Mouse (Mus musculus) hindbrain, embryonic 15.5 days (tissue): ENCODE data around the gene Prrx1. TPM values are rescaled to one million over a fixed set of nuclear protein-coding genes. Genes with fewer than 3 reads are reported as not detected.

Source experiments
- ATAC-seq: fragments of 200-750 bp; cut with Nextera tagmentation; 2 replicates; pipeline ENCODE4 v1.8.0; 2017; ENCODE audit warnings: low read depth, moderate number of reproducible peaks, moderate TSS enrichment; ENCODE audit not compliant: low FRiP score
- H3K27ac ChIP-seq: fragments of 300-500 bp; sonication (generic); replicated peaks from 2 replicates; pipeline ENCODE4 v1.5.1; 2015; ENCODE audit warnings: mild to moderate bottlenecking, inconsistent platforms
- H3K27me3 ChIP-seq: fragments of 300-500 bp; sonication (generic); 2 replicates; pipeline ENCODE4 v1.6.1; 2015; ENCODE audit warnings: control low read depth, inconsistent platforms
- H3K36me3 ChIP-seq: fragments of 300-500 bp; sonication (generic); 2 replicates; pipeline ENCODE4 v1.6.1; 2015; ENCODE audit warnings: control low read depth, inconsistent platforms
- H3K4me1 ChIP-seq: fragments of 300-500 bp; sonication (generic); replicated peaks from 2 replicates; pipeline ENCODE4 v1.6.1; 2015; ENCODE audit warnings: control low read depth, inconsistent platforms
- H3K4me2 ChIP-seq: fragments of 300-500 bp; sonication (generic); 2 replicates; pipeline ENCODE4 v1.6.1; 2015; ENCODE audit warnings: moderate library complexity, mild to moderate bottlenecking, inconsistent platforms
- H3K4me3 ChIP-seq: fragments of 300-500 bp; sonication (generic); 2 replicates; pipeline ENCODE4 v1.5.1; 2015; ENCODE audit warnings: mild to moderate bottlenecking, inconsistent platforms
- H3K9ac ChIP-seq: fragments of 300-500 bp; sonication (generic); 2 replicates; pipeline ENCODE4 v1.6.1; 2015; ENCODE audit warnings: inconsistent platforms
- H3K9me3 ChIP-seq: fragments of 300-500 bp; sonication (generic); 2 replicates; pipeline ENCODE4 v1.6.1; 2016; ENCODE audit warnings: control low read depth, inconsistent platforms
- WGBS: fragments of 180-500 bp; shearing (Covaris S2); methylation state at CpG from one replicate; pipeline ENCODE4 v1.1.7; 2015; 5-methylcytosine and 5-hydroxymethylcytosine counted together
- polyA plus RNA-seq: library from polyadenylated mRNA; unstranded; fragments of >200 nt; fragmentation: Nextera tagmentation; extraction: Ambion mirVana; gene quantifications from 2 replicates; pipeline ENCODE4 v1.2.1, GENCODE M21; 2015

Prrx1 gene
- polyA plus RNA-seq, 1 experiment from 2014 or later, result 4.1 TPM

GRCm38 (mm10) chr1:163338525-163339218, 25.2 kb upstream of the Prrx1 start:
- no peak overlapping the region for H3K27ac ChIP-seq
- H3K4me3 ChIP-seq, result no peak overlapping the region
- no peak overlapping the region for H3K4me2 ChIP-seq
- H3K27me3 ChIP-seq, result no peaks in the 10 kb centered on the region
- no peaks in the 10 kb centered on the region for H3K4me1 ChIP-seq
- no peak overlapping the region for H3K9ac ChIP-seq
- no peaks in the 10 kb centered on the region for H3K9me3 ChIP-seq
- peak; percentile 80 for ATAC-seq
- H3K36me3 ChIP-seq, result no peaks in the 10 kb centered on the region
- whole genome bisulfite sequencing, result 58% methylated on average over 7 of the region's 7 CpGs

GRCm38 (mm10) chr1:163337821-163338220, 24.3 kb upstream of the Prrx1 start:
- Histone ChIP-seq H3K27ac (no peak overlapping the region), H3K4me2 (no peak overlapping the region), H3K4me3 (no peak overlapping the region), H3K4me1 (no peaks in the 10 kb centered on the region), H3K27me3 (no peaks in the 10 kb centered on the region), H3K9me3 (no peaks in the 10 kb centered on the region), H3K9ac (no peak overlapping the region), H3K36me3 (no peaks in the 10 kb centered on the region)
- WGBS, result 77% methylated on average over 2 of the region's 2 CpGs
- no peak for ATAC-seq

GRCm38 (mm10) chr1:163327279-163327678, 13.8 kb upstream of the Prrx1 start:
- WGBS, result 66% methylated on average over 2 of the region's 2 CpGs
- H3K9ac ChIP-seq, result no peak overlapping the region
- H3K27ac ChIP-seq, result no peak overlapping the region
- no peaks in the 10 kb centered on the region for H3K4me1 ChIP-seq
- H3K27me3 ChIP-seq, result no peaks in the 10 kb centered on the region
- no peaks in the 10 kb centered on the region for H3K9me3 ChIP-seq
- H3K4me3 ChIP-seq, result no peak overlapping the region
- no peaks in the 10 kb centered on the region for H3K36me3 ChIP-seq
- H3K4me2 ChIP-seq, result no peak overlapping the region
- no peak for ATAC-seq

- Histone ChIP-seq H3K9me3 (no peaks in the 10 kb centered on the region), H3K4me3 (no peak overlapping the region), H3K9ac (no peak overlapping the region), H3K4me2 (no peak overlapping the region), H3K27ac (no peak overlapping the region), H3K4me1 (peaks cover 3% of the 10 kb centered on the region), H3K36me3 (no peaks in the 10 kb centered on the region), H3K27me3 (peaks cover 28% of the 10 kb centered on the region)
- ATAC-seq, result no peak
- WGBS, result 64% methylated on average over 3 of the region's 3 CpGs
Measured at GRCm38 (mm10) chr1:163319669-163320571, 6.4 kb upstream of the Prrx1 start.

DNA sequence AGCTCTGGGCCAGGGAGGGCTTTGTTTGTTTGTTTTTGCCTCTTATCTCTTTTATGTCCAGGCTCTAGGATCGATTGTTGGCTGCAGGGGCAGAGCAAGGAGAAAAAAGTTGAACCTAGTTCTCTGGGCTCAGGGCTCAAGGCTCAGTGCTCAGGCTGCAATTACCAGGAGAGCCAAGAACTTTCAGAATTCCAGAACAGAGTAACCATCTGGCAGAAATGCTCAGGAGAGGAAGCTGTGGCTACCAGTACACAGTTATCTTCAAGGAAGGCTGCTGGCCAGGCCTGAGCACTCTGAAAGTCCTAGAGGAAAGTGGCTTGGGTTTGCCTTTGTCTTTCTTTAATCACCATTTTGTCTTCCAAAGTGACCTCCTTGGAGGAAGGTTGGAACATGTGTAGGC, 3.4 kb upstream of the Prrx1 start:
- Histone ChIP-seq H3K27me3 (peaks cover 39% of the 10 kb centered on the region), H3K9me3 (no peaks in the 10 kb centered on the region), H3K4me1 (peaks cover 33% of the 10 kb centered on the region), H3K27ac (no peak overlapping the region), H3K4me2 (no peak overlapping the region), H3K4me3 (no peak overlapping the region), H3K9ac (no peak overlapping the region), H3K36me3 (no peaks in the 10 kb centered on the region)
- 57% methylated on average over 1 of the region's 1 CpGs for WGBS
- ATAC-seq, result no peak

GRCm38 (mm10) chr1:163314829-163315301, 1.4 kb upstream of the Prrx1 start:
- Histone ChIP-seq H3K36me3 (no peaks in the 10 kb centered on the region), H3K9ac (no peak overlapping the region), H3K4me2 (peak overlapping the region; percentile 62), H3K27ac (no peak overlapping the region), H3K9me3 (no peaks in the 10 kb centered on the region), H3K4me3 (peak overlapping the region; percentile 24; the same call in 1 of the 2 replicates), H3K4me1 (peaks cover 38% of the 10 kb centered on the region), H3K27me3 (peaks cover 55% of the 10 kb centered on the region)
- ATAC-seq, result no peak
- WGBS, result under 1% methylated on average over 23 of the region's 23 CpGs

DNA sequence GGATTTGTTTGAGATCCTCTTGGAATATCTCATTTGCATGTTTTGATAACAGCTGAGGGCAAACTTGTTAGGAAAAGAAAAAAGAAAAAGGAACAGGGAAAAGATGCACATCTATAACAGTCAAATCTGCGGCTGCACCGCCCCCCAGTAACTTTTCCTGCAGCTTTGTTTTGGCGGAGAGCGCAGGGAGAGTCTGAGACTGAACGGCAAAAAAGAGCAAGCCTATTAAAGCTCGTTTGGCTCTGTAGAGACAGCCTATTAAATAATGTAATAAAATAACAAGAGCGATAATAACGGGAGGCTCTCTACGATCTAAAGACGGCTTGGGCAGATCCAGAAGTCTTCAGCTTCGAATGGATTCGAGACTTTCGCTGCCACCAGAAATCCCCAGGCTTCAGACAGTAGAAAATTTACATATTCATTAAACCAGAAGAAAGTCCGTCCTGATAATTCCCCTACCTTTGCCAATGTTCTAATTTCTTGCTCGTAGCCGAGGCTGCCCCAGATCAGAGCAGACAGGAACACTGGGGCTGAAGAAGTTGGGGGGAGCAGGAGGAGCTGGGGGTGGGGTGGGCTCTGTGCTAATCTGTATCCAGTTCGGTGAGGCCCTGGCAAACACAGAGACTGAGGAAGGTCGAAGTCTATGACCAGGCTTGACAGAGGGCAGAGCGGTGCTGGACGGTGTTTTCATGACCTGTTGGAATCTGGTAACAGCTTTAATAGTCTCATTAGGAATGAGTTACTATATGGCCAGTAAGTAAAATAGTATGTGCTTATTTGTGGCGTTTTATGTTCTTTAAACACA, 613 bp upstream of the Prrx1 start:
- Histone ChIP-seq H3K36me3 (no peaks in the 10 kb centered on the region), H3K9ac (no peak overlapping the region), H3K4me3 (peak overlapping the region; percentile 35), H3K27me3 (peaks cover 63% of the 10 kb centered on the region), H3K4me1 (peaks cover 38% of the 10 kb centered on the region), H3K27ac (no peak overlapping the region), H3K9me3 (no peaks in the 10 kb centered on the region), H3K4me2 (peak overlapping the region; percentile 62)
- under 1% methylated on average over 21 of the region's 21 CpGs for WGBS
- no peak for ATAC-seq

DNA sequence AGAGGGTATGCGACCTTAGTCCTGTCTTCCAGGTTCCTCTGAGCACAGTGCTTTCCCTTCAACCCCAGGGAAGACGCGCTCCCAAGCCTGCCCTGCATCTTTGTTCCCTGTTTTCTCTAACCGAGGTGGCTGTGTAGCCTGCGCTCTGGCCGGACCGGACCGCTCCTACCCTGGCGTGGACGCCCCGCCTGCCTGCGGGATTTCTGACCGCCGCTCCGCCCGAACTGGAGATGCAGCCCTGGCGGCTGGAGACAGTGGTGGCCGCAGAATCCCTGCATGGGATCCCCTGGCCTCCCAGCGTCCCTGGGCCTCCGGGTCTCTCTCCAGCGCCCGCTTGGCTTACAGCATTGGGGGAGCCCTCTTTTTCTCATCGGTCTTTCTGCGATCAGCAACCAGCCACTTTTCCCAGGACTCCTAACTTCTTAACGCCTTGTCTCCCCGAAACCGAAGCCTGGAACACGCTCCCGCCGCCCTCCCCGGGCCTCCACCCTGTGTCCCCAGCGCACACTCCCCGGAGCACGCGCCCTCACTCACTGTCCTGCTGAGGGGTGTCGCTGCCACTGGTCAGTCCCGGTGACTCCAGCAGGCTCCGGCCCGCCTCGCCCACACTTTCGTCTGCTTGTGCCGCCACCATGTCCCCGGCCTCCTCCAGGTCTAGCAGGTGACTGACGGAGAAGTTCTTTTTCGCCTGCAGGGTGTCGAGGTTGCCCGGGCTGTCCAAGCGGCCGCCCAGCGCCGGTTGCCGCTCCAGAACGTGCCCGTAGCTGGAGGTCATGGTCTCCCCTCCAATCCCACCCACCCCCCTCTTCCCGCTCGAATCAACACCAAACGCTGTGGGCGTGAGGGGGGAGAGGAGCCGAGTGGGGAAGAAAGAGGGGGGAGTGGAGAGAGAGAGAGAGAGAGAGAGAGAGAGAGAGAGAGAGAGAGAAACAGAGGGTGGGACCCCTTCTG, 1.4 kb downstream of the Prrx1 start:
- ATAC-seq, result peak; percentile 46
- Histone ChIP-seq H3K27me3 (peaks cover 73% of the 10 kb centered on the region), H3K36me3 (no peaks in the 10 kb centered on the region), H3K4me3 (peak overlapping the region; percentile 35), H3K4me2 (peak overlapping the region; percentile 62), H3K9ac (peak overlapping the region; percentile 2; the same call in 1 of the 2 replicates), H3K27ac (no peak overlapping the region), H3K4me1 (peaks cover 44% of the 10 kb centered on the region), H3K9me3 (no peaks in the 10 kb centered on the region)
- under 1% methylated on average over 59 of the region's 59 CpGs for WGBS

DNA sequence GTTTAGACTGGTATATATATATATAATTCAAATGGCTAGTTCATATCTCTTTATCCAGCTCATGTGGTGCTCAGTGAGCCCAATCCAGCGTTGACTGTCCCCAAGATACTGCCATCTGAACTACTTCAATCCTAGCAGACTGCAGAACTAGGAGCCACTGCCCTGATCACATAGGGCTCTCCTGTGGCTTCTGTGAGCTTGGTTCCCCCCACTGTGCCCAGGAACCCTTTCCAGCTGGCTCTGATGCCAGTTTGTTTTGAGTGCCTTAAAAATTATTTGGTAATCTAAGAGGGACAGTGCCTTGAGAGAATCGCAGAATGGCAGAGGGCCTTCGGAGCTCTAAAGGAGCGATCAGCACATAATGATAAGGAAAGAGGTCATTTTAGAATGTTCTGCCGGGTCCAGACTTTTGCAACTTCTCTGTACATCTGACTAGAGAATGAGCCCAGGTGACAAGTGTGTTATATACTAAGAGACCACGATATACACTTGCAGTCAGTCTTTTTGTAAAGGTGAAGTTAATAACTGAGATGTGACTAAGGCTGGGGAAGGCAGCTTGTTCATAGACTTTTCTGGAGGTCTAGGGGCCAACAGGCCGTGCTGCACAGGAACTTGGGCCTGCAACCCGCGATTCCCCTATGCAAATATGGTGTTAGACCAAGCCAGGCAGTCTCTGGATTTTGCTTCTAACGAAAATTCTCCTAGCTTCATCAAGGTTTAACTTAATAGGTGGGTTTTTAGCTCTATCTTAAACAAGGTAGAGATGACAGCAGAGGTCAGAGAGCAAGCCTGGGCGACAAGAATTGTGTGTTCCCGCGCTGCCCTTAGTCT, 2.3 kb downstream of the Prrx1 start:
- peaks cover 76% of the 10 kb centered on the region for H3K27me3 ChIP-seq
- no peaks in the 10 kb centered on the region for H3K9me3 ChIP-seq
- no peaks in the 10 kb centered on the region for H3K36me3 ChIP-seq
- no peak overlapping the region for H3K27ac ChIP-seq
- ATAC-seq, result no peak
- 10% methylated on average over 13 of the region's 13 CpGs for WGBS
- no peak overlapping the region for H3K9ac ChIP-seq
- H3K4me3 ChIP-seq, result peak overlapping the region; percentile 35
- H3K4me2 ChIP-seq, result peak overlapping the region; percentile 62
- peaks cover 44% of the 10 kb centered on the region for H3K4me1 ChIP-seq

DNA sequence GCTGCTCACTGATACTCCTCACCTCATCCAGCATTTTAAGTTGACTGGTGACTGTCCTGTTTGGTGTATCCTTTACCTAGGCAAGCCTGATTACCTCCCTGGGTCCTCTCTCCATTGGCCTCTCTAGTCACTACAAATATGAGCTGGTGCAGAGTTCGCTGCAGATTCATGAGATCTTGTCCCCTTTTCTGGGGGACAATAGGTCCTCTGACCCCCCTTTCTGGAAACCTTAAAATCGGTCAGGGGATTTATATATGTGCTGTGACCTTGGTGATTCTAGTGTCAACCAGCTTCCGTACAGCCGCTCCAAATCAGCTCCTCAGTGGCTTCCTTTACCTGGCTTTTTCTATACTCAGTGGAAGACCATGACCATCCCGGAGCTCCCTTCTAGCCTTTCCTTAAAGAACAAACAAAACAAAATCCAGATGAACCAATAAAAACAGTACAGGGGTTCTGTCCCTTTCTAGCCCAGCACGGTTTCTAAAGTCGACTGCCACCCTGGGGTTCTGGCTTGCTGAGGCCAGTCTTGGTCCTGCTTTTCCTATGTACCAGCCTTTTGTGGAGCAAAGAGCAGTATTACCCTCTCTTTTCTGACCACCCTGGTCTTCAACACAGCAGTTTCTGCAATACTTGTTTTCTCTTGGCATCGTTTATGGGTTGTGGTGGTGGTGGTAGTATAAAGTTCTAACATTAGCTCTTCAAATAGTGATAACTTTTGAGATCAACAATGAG, 3.3 kb downstream of the Prrx1 start:
- H3K9me3 ChIP-seq, result no peaks in the 10 kb centered on the region
- 13% methylated on average over 8 of the region's 8 CpGs for WGBS
- H3K36me3 ChIP-seq, result no peaks in the 10 kb centered on the region
- H3K9ac ChIP-seq, result no peak overlapping the region
- peak overlapping the region; percentile 18; the same call in 1 of the 2 replicates for H3K4me2 ChIP-seq
- peaks cover 43% of the 10 kb centered on the region for H3K4me1 ChIP-seq
- ATAC-seq, result no peak
- H3K27me3 ChIP-seq, result peaks cover 66% of the 10 kb centered on the region
- H3K27ac ChIP-seq, result no peak overlapping the region
- H3K4me3 ChIP-seq, result no peak overlapping the region
